17 mouse cellular contexts compared by ENCODE assay signal in genomic region chr2:104087562-104087961, GRCm38 (mm10). TPM values are rescaled to one million over a fixed set of nuclear protein-coding genes. Genes with fewer than 3 reads are reported as not detected.
"Had no signal": no experiment of that assay in that cellular context is flagged by ENCODE, and none has a peak within 500 bp of the region (broad histone marks: within the 10 kb centered on the region; RNA-seq: fewer than 3 reads in every experiment).

No protein-coding gene starts in this region.

RNA-seq across cellular contexts. Expression of gene Gm10799, which starts 19.2 kb away (rescaled TPM):
- total RNA-seq: layer of hippocampus, adult 8-10 months; layer of hippocampus, postnatal 10 days; layer of hippocampus, postnatal 36 days; left cerebral cortex, adult 2 months; left cerebral cortex, postnatal 10 days; left cerebral cortex, postnatal 36 days had no signal
- polyA plus RNA-seq: kidney, embryonic 15.5 days; limb, embryonic 11.5 days; limb, embryonic 14.5 days; lung, embryonic 15.5 days; midbrain, embryonic 12.5 days; midbrain, embryonic 15.5 days; neural tube, embryonic 12.5 days; neural tube, embryonic 15.5 days; stomach, embryonic 14.5 days; stomach, postnatal 0 days; thymus, adult 2 months had no signal

RNA-seq across cellular contexts. Expression of gene Gm10912, which starts 21.9 kb away (rescaled TPM):
- polyA plus RNA-seq: kidney, embryonic 15.5 days; limb, embryonic 11.5 days; lung, embryonic 15.5 days; midbrain, embryonic 12.5 days; midbrain, embryonic 15.5 days; neural tube, embryonic 12.5 days; neural tube, embryonic 15.5 days; stomach, embryonic 14.5 days; stomach, postnatal 0 days had no signal

RNA-seq across cellular contexts. Expression of gene A930018P22Rik, which starts 35.0 kb away (rescaled TPM):
- total RNA-seq: layer of hippocampus, postnatal 10 days; layer of hippocampus, postnatal 36 days; left cerebral cortex, postnatal 10 days; left cerebral cortex, postnatal 36 days had no signal
- polyA plus RNA-seq: limb, embryonic 11.5 days; lung, embryonic 15.5 days; midbrain, embryonic 12.5 days; midbrain, embryonic 15.5 days; neural tube, embryonic 15.5 days; stomach, embryonic 14.5 days; thymus, adult 2 months had no signal
